Mouse (Mus musculus): ENCODE data around the gene Lamc2.

The Lamc2 gene

DNA sequence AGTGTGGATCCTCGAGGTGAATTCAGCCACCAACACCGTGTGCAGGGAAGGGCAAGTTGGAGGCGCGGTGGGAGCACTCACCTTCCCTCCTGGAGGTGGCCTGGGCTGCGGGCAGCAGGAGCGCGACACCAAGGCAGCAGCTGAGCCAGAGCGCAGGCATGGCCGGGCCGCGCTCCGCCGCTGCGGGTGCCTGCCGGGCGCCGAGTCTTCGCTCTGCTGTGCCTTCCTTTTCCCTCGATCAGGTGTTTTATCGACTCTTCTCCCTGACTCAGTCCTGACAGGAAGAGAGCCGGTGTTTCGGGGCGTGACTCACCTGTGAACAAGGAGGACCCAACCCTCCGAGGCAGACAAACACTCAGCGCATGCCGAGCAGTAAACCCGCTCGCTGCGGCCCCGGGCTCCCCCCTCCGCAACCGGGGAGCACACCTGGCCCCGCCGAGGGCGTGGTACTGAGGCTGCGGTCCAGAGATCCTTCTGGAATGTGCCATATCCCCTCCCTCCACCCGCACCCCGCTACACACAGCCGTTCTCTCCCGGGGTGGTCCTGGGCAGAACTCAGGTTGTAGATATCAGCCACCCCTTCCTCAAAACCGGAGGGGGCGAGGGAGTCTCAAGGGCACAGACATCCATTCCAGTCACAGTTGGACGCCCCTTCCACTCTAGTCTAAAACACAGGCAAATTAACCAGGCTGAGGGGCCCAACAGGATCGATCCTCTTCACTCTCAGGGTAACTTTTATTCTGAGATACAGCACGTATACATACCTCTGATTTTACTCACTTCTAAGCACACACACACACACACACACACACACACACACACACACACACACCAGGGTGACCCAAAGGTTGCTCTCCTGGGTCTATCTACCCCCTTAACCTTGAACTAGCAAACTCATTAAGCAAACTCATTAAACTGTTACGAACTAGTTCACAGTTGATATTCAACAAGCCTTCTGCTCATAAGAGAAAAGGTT is at the start of gene Lamc2:
Lamc2 (minus strand) TSS at position 620 of the 976 bp plus-strand sequence.
- no peak for DNase-seq (ENCODE audit: low spot score)

DNA sequence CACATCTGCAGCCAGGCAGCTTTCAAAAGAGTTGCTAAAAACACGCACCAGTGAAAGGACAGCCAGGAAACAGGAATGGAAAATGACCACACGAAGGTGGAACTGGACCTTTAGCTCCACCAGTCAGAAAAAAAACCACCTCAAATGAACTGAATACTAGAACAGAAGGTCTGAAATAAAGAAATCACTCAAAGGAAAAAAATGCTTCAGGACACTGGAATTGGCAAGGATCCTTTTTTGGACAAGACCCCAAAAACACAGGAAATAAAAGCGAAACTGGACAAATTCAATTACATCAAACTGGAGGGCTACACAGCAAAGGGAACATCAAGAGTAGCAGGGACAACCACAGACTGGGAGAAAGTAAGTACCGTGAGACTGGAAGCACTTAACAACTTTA is 49.3 kb upstream of the Lamc2 start:
- no peak for DNase-seq (ENCODE audit: low spot score)

- DNase-seq (ENCODE audit: low spot score) = no peak
Measured at GRCm38 (mm10) chr1:153231681-153232080, 45.4 kb upstream of the Lamc2 start.

DNA sequence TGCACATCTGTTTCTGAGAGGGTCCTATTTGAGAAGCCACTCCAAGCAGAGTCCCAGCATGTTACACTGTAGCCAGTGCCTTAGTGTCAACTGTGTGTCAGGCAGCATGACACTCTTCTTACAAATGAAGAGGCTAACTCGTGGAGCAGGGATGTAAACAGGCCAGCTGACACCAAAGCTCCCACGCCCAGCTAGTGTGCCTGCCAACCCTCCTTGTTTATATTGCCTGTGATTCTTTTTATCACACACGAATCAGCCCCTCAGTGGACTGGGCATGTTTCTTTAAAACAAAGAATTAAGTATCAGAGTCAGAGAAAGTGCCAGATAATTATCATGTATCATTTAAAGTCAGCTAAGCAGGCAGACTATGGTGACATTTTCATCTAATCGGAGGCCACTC is 41.7 kb upstream of the Lamc2 start:
- no peak for DNase-seq (ENCODE audit: low spot score)

DNA sequence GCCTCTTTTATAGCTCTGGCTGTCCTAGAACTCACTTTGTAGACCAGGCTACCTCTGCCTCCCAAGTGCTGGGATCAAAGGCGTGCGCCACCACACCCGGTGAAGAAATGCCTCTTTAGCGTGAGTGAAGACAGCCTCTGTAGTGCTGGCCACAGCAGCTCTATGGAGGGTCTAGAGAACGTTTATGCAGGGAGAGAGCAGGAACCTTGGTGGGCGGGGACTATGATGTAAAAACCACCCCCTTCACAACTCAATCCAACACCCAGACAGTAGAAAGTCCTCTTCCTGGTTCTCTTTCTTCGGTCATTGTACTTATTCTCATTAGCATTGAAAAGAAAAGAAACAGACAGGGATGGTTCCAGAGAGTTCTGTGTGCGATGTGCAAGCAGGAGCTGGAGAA is 40.8 kb upstream of the Lamc2 start:
- no peak for DNase-seq (ENCODE audit: low spot score)

DNA sequence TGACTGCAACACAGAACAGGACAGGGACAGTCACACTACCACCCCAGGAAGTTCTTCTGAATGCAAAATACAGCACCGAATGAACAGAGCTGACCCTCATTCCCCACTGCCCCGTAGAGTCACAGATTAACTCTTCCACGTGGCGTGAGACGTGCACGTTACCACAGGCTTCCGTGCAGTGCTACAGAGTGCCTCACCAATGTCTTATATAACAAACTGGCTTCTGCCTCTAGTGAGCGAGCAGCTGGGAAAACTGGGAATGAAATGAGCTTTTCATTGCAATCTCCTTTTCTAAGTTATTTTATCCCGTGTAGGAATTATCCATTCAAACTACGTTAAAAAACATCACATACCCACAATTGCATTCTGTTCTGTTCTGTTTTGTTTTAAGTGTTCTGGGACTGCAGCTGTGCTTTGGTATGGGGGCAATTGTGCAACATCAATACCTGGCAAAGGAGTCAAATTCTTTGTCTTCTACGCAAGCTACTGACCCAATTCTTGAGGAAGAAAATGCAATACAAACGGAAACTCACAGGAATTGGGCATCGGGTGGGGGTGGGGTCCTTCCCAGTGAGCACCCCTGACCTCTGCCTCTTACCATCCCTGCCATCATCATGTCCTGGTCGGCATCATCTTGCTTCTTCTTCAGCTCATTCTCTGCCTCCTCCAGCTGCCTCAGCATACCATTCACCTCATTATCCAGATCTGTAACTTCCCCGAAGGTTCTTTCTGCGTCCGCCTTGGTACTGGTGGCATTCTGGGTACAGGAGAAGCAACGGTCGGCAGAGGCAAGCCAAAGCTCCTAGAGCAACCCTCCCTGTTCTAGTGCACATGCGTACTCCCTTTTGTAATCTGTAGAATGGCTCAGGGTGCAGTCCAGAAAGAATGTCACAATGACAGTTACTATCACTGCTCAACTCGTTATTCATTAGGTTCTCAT is 39.8 kb upstream of the Lamc2 start:
- no peak for DNase-seq (ENCODE audit: low spot score)

DNA sequence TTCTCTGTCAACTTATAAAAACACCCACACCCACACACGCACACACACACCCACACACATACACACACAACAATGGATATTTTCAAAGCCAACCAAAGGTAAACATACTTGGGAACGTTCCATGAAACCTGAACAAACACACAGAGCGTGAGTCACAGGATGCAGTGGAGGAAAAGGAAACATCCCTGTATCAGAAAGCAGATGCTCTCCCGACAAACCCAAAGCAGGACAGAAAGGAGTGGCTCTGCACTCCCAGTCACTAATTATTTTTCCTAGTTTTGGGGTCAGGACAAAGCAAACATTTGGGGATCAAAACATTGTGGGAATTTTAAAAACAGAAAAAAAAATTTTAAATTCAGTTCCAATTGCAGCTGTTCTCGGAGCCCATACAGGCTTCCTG is 38.1 kb upstream of the Lamc2 start:
- DNase-seq (ENCODE audit: low spot score) = no peak

DNA sequence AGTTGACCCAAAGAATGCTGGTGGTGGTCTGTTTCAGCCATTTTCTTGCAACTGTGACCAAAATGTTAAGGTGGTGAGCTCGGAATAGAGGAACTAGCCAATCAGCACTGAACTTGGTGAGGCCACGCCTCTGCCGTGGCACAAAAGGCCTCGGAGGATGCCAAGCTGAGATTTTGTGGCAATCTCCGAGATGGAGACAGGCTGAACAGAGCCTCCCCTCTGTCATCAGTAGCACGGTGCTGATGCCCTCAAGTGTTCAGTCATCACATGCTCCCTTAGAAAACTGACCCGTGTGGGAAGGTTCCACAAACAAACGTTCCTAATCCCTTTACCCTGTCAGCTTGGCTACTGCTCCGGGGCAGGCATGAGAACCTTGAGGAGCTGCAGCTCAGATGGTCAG is 33.1 kb upstream of the Lamc2 start:
- no peak for DNase-seq (ENCODE audit: low spot score)

DNA sequence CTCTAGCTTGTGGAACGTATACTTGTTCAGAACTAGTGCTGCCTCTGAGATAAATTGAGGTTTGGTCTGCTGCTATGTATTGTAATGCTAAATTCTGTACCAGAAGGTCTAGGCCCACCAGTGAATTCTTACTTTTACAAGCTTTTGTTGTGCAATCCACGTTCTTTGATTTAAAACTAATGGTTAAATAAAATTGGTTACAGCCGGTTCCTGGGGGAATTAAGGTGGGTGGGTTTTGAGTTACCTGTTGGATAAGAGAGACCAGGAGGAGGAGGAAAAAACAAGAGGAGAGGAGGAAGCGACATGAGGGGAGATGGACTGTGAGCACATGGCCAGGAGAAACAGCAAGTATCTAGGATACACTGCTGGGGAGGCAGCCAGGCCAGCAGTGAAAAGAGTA is 30.3 kb upstream of the Lamc2 start:
- no peak for DNase-seq (ENCODE audit: low spot score)

- no peak for DNase-seq (ENCODE audit: low spot score)
Measured at GRCm38 (mm10) chr1:153215676-153216075, 29.4 kb upstream of the Lamc2 start.

DNA sequence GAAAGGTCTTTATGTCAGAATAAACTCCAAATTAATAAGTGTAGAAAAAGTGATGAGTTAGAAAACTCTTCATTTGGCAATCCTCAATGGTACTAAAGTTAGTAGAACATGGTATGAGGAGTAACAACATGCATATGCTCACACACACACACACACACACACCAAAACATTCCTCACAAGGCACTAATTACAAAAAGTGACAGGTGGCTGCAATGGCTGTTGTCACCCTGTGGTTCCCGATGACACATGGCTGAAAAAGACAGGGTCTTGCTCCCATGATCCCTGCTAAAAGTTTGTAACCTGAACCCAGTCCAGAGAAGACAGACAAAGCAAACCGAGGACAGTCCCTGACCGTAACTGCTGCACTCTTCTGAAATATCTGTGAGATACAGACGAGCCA is 24.7 kb upstream of the Lamc2 start:
- no peak for DNase-seq (ENCODE audit: low spot score)

DNA sequence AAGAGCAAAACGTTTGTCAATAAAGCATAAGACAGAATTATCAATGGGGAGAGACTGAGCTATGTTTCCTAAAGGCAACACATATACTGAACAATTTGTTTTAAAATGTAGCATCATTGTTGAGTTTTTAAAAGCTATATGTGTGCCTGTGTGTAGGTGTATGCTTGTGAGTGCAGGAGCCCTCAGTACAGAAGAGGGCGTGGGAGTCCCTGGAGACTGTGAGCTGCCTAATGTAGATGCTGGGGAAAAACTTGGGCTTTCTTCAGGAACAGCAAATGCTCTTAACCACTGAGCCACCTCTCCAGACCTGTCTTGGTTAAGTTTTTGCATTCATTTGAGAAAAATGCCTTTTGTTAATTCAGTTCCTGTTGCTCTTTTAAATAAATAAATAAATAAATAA is 24.0 kb upstream of the Lamc2 start:
- no peak for DNase-seq (ENCODE audit: low spot score)

DNA sequence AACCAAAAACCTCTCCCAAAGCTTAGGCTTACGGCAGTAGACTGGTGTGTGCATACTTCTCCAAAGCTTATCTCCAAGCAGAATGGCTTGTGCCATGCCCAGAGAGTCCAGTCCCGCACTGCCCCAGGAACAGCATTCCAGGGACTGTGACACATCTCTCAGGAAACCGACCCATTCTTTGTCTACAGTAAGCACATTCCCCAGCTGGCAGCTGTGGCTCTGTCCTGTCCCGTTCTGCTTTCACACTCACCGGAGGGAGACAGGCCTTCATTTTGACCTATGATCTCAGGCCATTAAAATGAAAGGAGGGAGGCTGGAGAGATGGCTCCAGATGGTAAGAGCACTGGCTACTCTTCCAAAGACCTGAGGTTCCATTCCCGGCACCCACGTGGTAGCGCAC is 15.9 kb upstream of the Lamc2 start:
- DNase-seq (ENCODE audit: low spot score) = no peak

DNA sequence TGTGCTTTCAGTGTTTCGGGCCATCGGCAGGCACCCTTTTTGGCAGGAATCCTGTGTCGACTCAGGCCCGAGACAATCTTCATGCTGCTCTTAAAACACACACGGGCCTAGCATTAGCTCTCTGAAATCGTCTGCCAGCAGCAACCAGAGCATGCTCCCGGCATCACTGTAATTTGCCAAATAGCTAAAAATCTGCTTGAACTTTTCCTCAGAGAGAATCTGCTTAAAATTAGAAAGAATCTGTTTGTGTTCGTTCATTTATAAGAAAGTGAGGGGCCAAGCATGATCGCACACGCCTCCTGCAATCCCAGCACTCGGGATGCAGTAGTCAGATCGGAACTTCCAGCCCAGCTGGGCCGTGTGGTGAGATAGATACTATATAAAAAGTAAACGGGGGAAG is 15.2 kb upstream of the Lamc2 start:
- DNase-seq (ENCODE audit: low spot score) = no peak

- no peak for DNase-seq (ENCODE audit: low spot score)
Measured at GRCm38 (mm10) chr1:153197316-153197850, 11.1 kb upstream of the Lamc2 start.

DNA sequence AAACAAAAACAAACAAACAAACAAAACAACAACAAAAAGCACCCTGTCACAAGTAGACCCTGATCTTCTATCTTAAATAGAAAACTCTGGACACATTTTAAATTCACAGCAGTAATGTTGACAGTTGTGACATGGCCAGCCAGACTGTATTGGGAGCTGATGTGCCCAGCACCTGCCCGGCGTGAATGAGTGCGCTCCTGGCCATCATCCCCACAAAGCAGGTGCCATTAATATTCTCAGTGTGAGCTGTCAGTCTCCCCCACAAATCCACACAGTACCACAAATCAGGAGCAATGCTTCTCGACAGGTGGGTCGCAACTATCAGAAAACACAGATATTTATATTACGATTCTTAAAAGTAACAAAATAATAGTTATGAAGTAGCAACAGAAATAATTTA is 6.7 kb upstream of the Lamc2 start:
- no peak for DNase-seq (ENCODE audit: low spot score)

GRCm38 (mm10) chr1:153192379-153192778 is 6.1 kb upstream of the Lamc2 start:
- DNase-seq (ENCODE audit: low spot score) = no peak

DNA sequence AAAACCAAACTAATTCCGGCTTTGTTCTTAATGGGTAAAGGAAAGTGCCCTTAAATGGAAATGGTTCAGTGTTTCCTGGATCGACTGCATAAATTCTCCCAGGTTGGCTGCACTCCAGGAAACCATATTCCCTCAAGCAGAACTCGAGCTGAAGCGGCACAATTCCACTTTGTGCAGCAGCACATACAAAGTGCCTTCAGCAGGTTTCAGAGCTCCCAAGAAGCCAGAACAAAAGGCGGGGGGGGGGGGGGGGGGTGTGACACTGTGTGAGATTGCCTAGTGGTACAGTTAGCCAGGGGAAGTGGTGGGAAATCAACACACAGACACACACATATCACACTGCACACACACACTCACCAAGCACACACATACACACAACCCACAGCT is 5.7 kb upstream of the Lamc2 start:
- no peak for DNase-seq (ENCODE audit: low spot score)

DNA sequence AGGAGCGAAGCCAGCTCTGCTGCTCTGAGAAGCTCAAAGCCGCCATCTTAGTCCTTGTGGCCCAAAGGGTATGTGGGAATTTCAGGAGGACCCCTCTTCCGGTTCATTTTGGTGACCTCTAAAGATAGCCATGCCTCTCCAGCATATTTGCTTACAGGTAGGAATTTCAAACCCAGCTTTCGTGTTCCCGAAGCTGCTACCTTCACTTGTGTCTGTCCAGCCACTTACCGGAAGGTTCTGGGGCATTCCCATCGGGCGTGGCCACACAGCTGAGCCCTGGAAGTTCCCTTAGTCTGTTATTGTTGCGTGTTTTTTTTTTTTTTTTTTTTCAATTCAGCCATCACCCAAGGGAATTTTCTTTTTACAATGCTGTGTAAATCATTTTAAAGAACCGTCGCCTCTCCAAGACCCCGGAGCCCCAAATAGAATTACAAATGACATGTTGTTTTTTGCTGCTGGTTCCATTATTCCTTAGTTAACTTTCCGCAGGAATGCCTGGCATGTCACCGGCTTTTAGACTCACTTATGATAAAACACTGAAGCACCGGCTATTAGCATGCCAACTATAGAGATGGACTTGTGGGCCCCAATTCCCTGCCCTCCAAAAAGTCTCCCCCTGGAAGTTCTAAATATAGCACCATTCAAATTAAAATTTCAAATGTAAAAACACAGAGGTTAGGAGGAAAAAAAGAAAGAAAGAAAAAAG is 5.1 kb upstream of the Lamc2 start:
- no peak for DNase-seq (ENCODE audit: low spot score)

GRCm38 (mm10) chr1:153188081-153188480 is 1.8 kb upstream of the Lamc2 start:
- DNase-seq (ENCODE audit: low spot score) = no peak

DNA sequence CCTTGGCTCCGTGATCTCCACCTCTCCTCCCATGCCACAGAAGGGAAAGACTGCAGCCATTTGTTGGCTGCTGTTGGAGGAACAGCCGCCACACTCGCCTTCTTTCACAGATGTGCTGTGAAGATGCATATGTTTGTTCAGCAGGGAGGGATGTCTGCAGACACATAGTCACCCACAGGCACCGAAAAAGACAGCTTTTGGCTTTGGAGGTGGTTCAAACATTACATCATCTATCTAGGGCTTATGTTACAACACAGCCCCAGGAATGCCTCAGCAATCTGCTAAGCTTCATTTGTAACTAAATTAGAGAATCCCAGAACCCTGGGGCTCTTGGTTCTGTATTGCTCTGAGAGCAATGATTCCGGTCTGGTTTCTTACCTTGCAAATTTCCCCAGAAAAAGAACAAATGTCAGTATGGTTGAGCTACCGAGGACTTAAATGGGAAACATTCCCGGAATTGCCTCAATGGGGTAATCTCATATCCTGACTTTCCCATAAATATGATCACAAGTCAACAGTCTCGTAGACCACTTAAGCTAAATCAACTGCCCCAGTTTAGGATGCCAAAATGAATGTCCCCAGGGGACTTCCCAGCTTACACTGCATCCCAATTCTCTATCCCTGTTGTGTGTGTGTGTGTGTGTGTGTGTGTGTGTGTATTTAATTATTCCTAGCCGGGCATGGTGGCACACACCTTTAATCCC is 5.5 kb downstream of the Lamc2 start:
- DNase-seq (ENCODE audit: low spot score) = no peak
